Comparison of ENCODE assay signal across 18 mouse cellular contexts in the genomic region with DNA sequence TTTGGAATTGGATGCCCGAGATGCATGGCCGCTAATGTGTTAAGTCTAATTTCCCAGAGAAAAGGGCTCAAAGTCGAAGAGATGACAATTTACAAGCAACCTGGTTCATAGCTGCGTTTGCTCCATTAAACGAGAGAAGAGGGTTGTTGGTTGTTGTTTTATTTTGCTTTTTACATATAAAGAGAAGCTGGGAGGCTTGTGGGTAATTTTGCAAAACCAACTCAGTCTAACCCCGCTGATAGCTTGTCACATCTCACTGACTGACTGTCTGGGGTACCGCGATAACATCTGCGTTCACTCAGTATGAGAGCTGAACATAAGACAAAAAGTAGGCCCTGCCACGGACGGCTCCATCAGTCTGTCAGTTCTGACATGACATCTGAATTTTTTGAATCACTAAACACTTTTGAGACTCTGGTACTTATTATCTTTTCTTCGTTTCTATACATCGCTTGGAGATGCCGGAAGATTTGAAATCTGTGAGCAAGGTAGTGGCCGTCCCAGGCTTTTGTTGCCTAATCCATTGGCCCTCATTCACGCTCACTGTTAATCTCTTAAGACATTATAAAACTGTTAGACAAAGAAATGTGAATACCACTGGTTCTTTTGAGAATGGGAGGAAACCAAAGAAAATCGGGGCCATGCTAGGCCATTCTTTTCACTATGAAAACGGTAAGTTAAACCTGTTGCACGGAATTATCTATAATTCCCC.
DNase-seq lines count a peak whose midpoint lies in the region; ATAC-seq and TF ChIP-seq lines count a peak whose summit lies in the region.
"Had no signal": no experiment of that assay in that cellular context is flagged by ENCODE, and none has a peak within 500 bp of the region (broad histone marks: within the 10 kb centered on the region; RNA-seq: fewer than 3 reads in every experiment).

No protein-coding gene starts in this region.

- TF ChIP-seq CTCF in brain, embryonic 14.5 days (IDR thresholded peaks at IDR 0.05; ENCODE audit: borderline replicate concordance, extremely low read depth, insufficient read depth, insufficient read length): no peak
- no peak for TF ChIP-seq CTCF in embryonic fibroblast, embryonic 13.5 days (IDR thresholded peaks at IDR 0.05; ENCODE audit: borderline replicate concordance, insufficient read depth, low read length)

- H3K4me1 ChIP-seq in hindbrain, embryonic 10.5 days (replicated peaks): peaks cover 36% of the 10 kb centered on the region
- H3K4me1 ChIP-seq in hindbrain, embryonic 13.5 days (replicated peaks): peaks cover 17% of the 10 kb centered on the region
- H3K4me1 ChIP-seq in embryonic fibroblast, embryonic 13.5 days (ENCODE audit: control insufficient read depth, insufficient read depth, low read length): no peaks in the 10 kb centered on the region
- H3K4me1 ChIP-seq in limb, embryonic 11.5 days (ENCODE audit: control insufficient read depth, insufficient read depth, low read length): peaks cover 28% of the 10 kb centered on the region

- H3K4me2 ChIP-seq in hindbrain, embryonic 13.5 days: no peak overlapping the region
- peak overlapping the region; percentile 5; the same call in 1 of the 2 replicates for H3K4me2 ChIP-seq in limb, embryonic 11.5 days (ENCODE audit: low read depth, severe bottlenecking)

- peaks cover 71% of the 10 kb centered on the region for H3K27me3 ChIP-seq in hindbrain, embryonic 10.5 days (ENCODE audit: insufficient read depth, poor library complexity, severe bottlenecking)
- H3K27me3 ChIP-seq in hindbrain, embryonic 13.5 days: peaks cover 55% of the 10 kb centered on the region
- no peaks in the 10 kb centered on the region for H3K27me3 ChIP-seq in limb, embryonic 11.5 days (ENCODE audit: control insufficient read depth, insufficient read depth, low read length)
- H3K27me3 ChIP-seq: heart, embryonic 15.5 days had no signal

- no peaks in the 10 kb centered on the region for H3K9me3 ChIP-seq in hindbrain, embryonic 10.5 days
- no peaks in the 10 kb centered on the region for H3K9me3 ChIP-seq in hindbrain, embryonic 13.5 days
- no peaks in the 10 kb centered on the region for H3K9me3 ChIP-seq in limb, embryonic 11.5 days (ENCODE audit: control insufficient read depth, low read length)
- H3K9me3 ChIP-seq: heart, embryonic 15.5 days; neural tube, embryonic 15.5 days had no signal

- ATAC-seq in hindbrain, embryonic 13.5 days (ENCODE audit: low FRiP score): no peak
- peak; percentile 54; the same call in 1 of the 2 replicates for ATAC-seq in limb, embryonic 11.5 days (ENCODE audit: insufficient number of reproducible peaks, low FRiP score, low TSS enrichment, low read depth)
- ATAC-seq: activated CD4-positive, CD25-positive, alpha-beta regulatory T cell, adult 4 months had no signal

- no peak for TF ChIP-seq POLR2A in brain, embryonic 14.5 days (IDR thresholded peaks at IDR 0.05; ENCODE audit: borderline replicate concordance, extremely low read depth, insufficient read depth, insufficient read length, poor library complexity, severe bottlenecking)
- TF ChIP-seq POLR2A in embryonic fibroblast, embryonic 13.5 days (IDR thresholded peaks at IDR 0.05; ENCODE audit: low read depth, low read length): no peak

- peak; percentile 33 for DNase-seq in hindbrain, embryonic 10.5 days (ENCODE audit: low spot score)
- peak; percentile 66 for DNase-seq in brain, embryonic 14.5 days (ENCODE audit: low read depth)
- peak; percentile 61 for DNase-seq in limb, embryonic 11.5 days (ENCODE audit: low spot score)
- no peak for DNase-seq in urinary bladder, postnatal 25 days (ENCODE audit: low spot score)
- DNase-seq in spleen, postnatal 10 days (ENCODE audit: low spot score in 2 of 2): no peak
- no peak for DNase-seq in adrenal gland, postnatal 25 days
- DNase-seq: cerebellum, postnatal 36 days; kidney, adult 8-10 months; kidney, postnatal 4 days; right cerebral cortex, adult 18-20 months; thymus, postnatal 4 days had no signal

- H3K27ac ChIP-seq in hindbrain, embryonic 10.5 days: no peak overlapping the region
- H3K27ac ChIP-seq in hindbrain, embryonic 13.5 days: no peak overlapping the region
- H3K27ac ChIP-seq in embryonic fibroblast, embryonic 13.5 days (ENCODE audit: insufficient read depth, low read length): peak overlapping the region; percentile 1; the same call in 1 of the 2 replicates
- peak overlapping the region; percentile 86 for H3K27ac ChIP-seq in limb, embryonic 11.5 days (replicated peaks; ENCODE audit: low read depth, low read length)
- H3K27ac ChIP-seq: heart, embryonic 15.5 days; liver, embryonic 14.5 days; macrophage; neural tube, embryonic 15.5 days had no signal

- 36% methylated on average over 19 of the region's 19 CpGs for WGBS in hindbrain, embryonic 10.5 days
- 38% methylated on average over 19 of the region's 19 CpGs for WGBS in hindbrain, embryonic 13.5 days
- 18% methylated on average over 19 of the region's 19 CpGs for WGBS in limb, embryonic 11.5 days

- no peaks in the 10 kb centered on the region for H3K36me3 ChIP-seq in hindbrain, embryonic 10.5 days
- no peaks in the 10 kb centered on the region for H3K36me3 ChIP-seq in hindbrain, embryonic 13.5 days
- no peaks in the 10 kb centered on the region for H3K36me3 ChIP-seq in limb, embryonic 11.5 days (ENCODE audit: control insufficient read depth, insufficient read depth, low read length)
- H3K36me3 ChIP-seq: heart, embryonic 15.5 days; neural tube, embryonic 15.5 days had no signal

- no peak overlapping the region for H3K4me3 ChIP-seq in hindbrain, embryonic 10.5 days
- no peak overlapping the region for H3K4me3 ChIP-seq in hindbrain, embryonic 13.5 days
- no peak overlapping the region for H3K4me3 ChIP-seq in embryonic fibroblast, embryonic 13.5 days (ENCODE audit: insufficient read depth, low read length)
- no peak overlapping the region for H3K4me3 ChIP-seq in limb, embryonic 11.5 days (ENCODE audit: low read depth, low read length)
- H3K4me3 ChIP-seq: heart, embryonic 15.5 days; neural tube, embryonic 15.5 days had no signal

- H3K9ac ChIP-seq in hindbrain, embryonic 13.5 days: no peak overlapping the region
- H3K9ac ChIP-seq in limb, embryonic 11.5 days (ENCODE audit: low read length): peak overlapping the region; percentile 35; the same call in 1 of the 2 replicates
- H3K9ac ChIP-seq: heart, embryonic 15.5 days; liver, embryonic 14.5 days; neural tube, embryonic 15.5 days had no signal

Comparison
In these comparisons a context has a peak if more than half of its experiments do, and no peak if none do; other contexts are left out.
1. DNase-seq: peak in hindbrain, embryonic 10.5 days (single experiment), brain, embryonic 14.5 days (single experiment) and limb, embryonic 11.5 days (single experiment); none in urinary bladder, postnatal 25 days (single experiment), spleen, postnatal 10 days (0 of 2) and adrenal gland, postnatal 25 days (single experiment).
2. H3K27ac ChIP-seq: peak in embryonic fibroblast, embryonic 13.5 days (single experiment) and limb, embryonic 11.5 days (single experiment); none in hindbrain, embryonic 10.5 days (single experiment) and hindbrain, embryonic 13.5 days (single experiment).